Mouse (Mus musculus) CD4-positive, CD25-positive, alpha-beta regulatory T cell, adult 2 months (primary cell): Measurements from ENCODE around the gene Tex52.

Source experiments
- DNase-seq: peaks from one replicate; pipeline ENCODE4 v3.0.0-alpha.2; 2012; ENCODE audit warnings: low read depth, low spot score

The Tex52 gene

DNA sequence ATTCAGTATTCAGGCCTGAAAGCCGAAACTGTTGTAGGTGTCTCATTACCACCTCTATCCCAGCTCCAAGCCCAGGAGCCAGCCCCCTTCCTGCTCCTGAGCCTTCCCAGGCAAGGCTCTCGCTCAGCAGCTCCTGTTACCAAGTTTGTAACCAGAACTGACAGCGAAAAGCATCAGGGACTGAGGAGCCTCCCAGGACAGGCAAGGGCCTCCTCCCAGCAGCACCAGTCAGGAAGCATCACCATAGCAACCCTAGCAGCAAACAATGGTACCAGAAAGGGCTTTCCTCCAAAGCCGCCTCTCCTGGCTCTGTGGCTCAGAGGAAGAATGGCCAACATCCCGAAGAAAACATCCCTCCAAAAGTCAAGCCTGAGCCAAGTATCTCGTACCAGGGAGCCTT, at the start of gene Tex52, which contains the start of gene Gm44596:
Tex52 (plus strand) TSS at position 265 of the 400 bp plus-strand sequence.
Gm44596 (plus strand) TSS at position 312 of the 400 bp plus-strand sequence.
- DNase-seq, result no peak

GRCm38 (mm10) chr6:128334397-128335124, 40.7 kb upstream of the Tex52 start:
- DNase-seq, result peak; percentile 78

GRCm38 (mm10) chr6:128337467-128337866, 37.8 kb upstream of the Tex52 start:
- DNase-seq, result no peak

GRCm38 (mm10) chr6:128338876-128339275, 36.4 kb upstream of the Tex52 start:
- DNase-seq, result no peak

- DNase-seq, result no peak
Measured at GRCm38 (mm10) chr6:128341956-128342723, 33.1 kb upstream of the Tex52 start.

- DNase-seq, result no peak
Measured at GRCm38 (mm10) chr6:128345623-128346022, 29.6 kb upstream of the Tex52 start.

DNA sequence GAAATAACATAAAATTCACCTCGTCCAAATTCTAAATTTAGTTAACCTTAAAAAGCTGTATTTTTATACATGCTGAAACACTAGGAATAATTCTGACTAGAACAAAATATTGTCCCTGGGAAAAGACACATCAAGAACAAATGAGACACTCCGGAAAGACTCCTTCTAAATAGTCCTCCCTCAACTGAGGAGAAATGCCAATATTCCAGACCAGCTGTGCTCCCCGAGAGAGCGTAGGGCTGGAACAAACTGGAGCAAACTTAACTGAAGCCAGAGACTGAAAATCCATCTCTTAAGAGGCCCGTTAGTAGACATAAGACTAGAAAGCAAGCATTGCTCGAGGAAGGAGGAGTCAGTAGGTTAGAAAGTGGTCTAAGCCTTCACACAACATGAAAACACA, 28.5 kb upstream of the Tex52 start:
- no peak for DNase-seq

GRCm38 (mm10) chr6:128349711-128350110, 25.5 kb upstream of the Tex52 start:
- DNase-seq, result no peak

DNA sequence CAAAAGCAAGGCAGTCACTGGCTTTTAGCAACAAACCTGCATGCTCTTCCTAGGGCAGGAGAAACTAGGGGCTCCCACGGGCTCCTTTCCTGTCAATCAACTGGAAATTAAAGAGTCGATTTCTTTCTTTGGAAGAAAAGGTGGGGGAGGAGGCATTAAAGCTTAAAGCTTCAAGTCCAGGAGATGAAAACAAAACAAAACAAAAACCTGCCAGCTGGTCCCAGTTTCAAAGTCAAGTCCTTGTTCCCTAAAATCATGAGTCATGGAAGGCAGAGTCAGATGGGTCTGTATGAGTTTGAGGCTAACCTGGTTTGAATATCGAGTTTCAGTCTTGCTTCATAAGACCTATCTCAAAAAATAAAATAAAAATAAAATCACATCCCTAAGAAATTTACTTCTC, 21.1 kb upstream of the Tex52 start:
- DNase-seq, result no peak

GRCm38 (mm10) chr6:128355201-128355681, 20.0 kb upstream of the Tex52 start:
- DNase-seq, result no peak

DNA sequence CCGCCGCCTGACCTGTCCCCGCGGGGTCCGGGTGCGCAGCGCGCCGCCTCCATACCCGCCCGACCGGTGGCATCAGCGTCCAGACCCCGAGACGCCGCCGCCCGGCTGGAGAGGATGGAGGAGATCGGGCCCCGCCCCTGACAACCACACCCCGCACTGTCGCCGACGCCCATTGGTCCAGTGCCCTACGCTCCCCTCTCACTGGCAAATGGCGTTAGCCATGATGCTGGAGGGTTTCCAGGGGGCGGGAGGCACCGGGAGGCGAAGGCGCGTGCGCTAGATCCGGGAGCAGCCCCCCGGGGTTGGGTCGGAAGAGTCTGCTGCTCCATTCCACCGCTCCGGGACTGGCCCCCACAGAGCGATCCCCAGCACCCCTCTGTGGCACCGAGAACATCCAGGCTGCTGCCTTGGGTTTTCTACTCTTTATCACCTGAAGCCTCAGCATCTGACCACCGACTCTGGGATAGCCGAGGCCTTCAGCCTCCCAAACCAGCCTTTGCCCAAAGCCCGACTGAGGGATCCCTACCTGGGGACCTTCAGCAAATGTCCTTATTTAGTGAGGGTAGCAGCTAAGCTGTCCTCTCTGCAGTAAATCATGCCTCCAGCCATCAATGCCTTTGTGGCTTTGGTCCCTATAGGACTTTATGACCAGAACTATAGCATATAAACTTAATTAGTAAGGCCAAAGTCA, 19.4 kb upstream of the Tex52 start, which contains the start of gene Tulp3:
Tulp3 (minus strand) TSS at position 126 of the 691 bp plus-strand sequence.
- DNase-seq, result peak; percentile 92

GRCm38 (mm10) chr6:128358999-128359398, 16.3 kb upstream of the Tex52 start:
- DNase-seq, result peak; percentile 78

DNA sequence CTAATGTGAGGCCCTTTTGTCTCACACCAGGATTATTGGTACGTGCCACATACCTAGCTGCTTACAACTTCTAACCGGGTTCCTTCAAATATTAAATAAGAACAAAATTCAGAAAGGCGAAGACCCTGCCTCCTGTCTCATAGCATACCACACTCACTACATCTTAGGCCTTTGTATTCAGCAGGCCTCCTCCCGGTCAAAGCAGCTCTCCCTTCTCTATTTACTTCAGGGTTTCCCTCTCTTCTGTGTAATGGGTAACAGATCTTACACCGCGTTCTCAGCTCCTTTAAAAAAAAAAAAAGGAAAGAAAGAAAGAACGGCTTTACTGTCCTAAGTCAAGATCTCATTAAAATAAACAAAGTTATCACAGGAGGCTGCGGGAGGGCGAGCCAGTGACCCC, 13.4 kb upstream of the Tex52 start:
- no peak for DNase-seq

DNA sequence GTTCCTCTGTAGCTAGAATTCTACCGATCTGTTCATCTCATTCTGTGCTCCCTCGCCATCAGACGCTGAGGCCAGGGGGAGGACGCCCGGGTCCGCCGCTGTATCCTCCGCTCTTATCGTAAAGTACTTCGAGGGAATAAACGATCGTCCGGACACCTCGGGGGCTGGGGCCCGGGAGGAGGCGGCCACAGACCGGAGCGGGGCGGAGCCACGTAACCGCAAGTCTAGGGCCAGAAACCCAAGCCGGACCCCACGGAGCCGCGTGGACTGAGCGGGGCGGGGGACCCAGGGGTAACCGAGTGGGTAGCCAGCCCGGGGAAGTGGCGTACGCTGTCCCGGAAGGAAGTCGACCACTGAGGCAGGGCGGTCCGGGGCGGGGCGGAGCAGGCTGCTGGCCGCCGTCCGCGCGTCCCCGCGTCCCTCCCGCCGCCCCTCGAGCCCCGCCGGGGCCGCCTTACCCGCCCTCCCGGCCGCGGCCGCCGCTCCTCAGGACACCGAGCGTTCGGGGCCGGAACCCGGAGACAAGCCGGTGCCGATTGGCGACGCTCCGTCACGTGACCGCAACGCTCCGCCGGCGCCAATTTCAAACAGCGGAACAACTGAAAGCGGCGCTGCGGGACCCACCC, 12.8 kb upstream of the Tex52 start, which contains the start of the genes Rhno1 and Foxm1:
Rhno1 (minus strand) TSS at position 531 of the 626 bp plus-strand sequence.
Foxm1 (plus strand) TSS at position 587 of the 626 bp plus-strand sequence.
- DNase-seq, result peak; percentile 90

- no peak for DNase-seq
Measured at GRCm38 (mm10) chr6:128363007-128363825, 12.0 kb upstream of the Tex52 start.

DNA sequence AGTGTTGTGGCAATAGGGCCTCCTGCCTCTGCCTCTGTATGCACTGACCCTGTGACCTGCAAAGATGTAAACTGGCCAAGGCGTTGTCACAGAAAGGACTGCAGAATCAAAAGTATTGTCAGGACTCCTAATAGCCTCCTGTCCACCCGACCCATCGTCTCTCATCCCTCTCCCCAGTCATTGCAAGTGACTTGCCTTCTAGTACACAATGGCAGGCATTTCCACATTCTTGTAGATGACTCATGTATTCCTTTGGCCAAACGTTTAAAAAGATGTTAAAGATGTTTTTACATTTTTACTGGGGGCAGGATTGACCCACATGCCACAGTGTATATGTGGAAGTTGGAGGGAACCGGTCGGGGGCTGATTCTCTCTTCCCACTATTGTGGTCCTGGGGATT, 10.5 kb upstream of the Tex52 start:
- DNase-seq, result no peak

GRCm38 (mm10) chr6:128366466-128366865, 8.8 kb upstream of the Tex52 start:
- no peak for DNase-seq

DNA sequence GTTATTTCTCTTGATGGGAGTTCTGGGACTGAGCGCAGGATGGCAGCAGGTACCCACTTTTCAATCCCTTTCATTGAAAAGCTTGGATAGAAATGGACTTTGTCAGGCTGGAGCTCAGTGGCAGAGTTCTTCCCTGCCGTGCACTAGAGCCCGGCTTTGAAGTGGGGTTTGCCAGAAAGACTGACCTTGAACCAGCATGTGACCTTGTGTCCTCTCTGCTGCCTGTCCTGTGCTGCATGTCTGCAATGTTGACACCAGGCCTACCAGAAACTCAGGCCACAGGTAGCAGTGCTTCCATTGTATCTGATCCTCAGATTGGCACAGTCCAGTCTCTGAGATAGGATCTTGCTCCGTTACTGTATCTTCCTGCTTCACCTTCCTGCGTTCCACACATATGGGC, 5.2 kb upstream of the Tex52 start:
- DNase-seq, result no peak

GRCm38 (mm10) chr6:128376371-128377085, 1.3 kb downstream of the Tex52 start:
- DNase-seq, result no peak

DNA sequence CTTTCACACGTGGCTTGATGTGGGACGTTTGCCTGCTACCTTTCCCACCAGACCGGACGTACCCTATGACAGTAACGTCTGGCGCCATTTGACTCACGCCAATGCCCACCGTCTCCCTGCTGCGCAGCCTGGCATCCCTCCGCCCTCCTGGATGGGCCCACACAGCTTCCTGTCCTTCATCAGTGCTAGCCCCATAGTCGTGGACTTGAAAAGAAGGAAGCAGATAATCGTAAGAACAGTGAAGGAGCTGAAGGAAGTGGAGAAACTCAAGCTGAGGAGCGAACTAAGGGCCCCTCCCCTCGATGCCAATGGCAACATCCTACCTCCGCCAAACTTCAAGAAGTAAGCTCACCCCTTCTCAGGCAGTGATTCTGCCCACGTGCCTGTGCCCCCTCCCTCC, 4.4 kb downstream of the Tex52 start:
- DNase-seq, result no peak
